Mouse (Mus musculus) ES-Bruce4 (cell line): Measurements from ENCODE around the gene Rcan1. TPM values are rescaled to one million over a fixed set of nuclear protein-coding genes. Genes with fewer than 3 reads are reported as not detected.

Source experiments
- H3K27ac ChIP-seq: 2 replicates; pipeline ENCODE4 v1.5.1; 2012; ENCODE audit warnings: low read length, inconsistent platforms; ENCODE audit not compliant: insufficient read depth
- H3K27me3 ChIP-seq: 2 replicates; pipeline ENCODE4 v1.6.1; 2012; ENCODE audit warnings: mild to moderate bottlenecking, low read length, inconsistent platforms; ENCODE audit not compliant: control insufficient read depth, poor library complexity, insufficient read depth, severe bottlenecking
- H3K36me3 ChIP-seq: 2 replicates; pipeline ENCODE4 v1.6.1; 2012; ENCODE audit warnings: inconsistent platforms, mild to moderate bottlenecking, low read length, moderate library complexity; ENCODE audit not compliant: control insufficient read depth, poor library complexity, insufficient read depth, severe bottlenecking
- H3K4me1 ChIP-seq: one replicate; pipeline ENCODE4 v1.8.1; 2011; ENCODE audit warnings: low read length; ENCODE audit not compliant: control insufficient read depth, insufficient read depth
- H3K4me3 ChIP-seq: 2 replicates; pipeline ENCODE4 v1.5.1; 2011; ENCODE audit warnings: low read depth, mild to moderate bottlenecking, low read length
- H3K9ac ChIP-seq: 2 replicates; pipeline ENCODE4 v1.6.1; 2012; ENCODE audit warnings: low read depth, mild to moderate bottlenecking, inconsistent platforms; ENCODE audit not compliant: poor library complexity, severe bottlenecking
- H3K9me3 ChIP-seq: replicated peaks from 2 replicates; pipeline ENCODE4 v1.6.1; 2012; ENCODE audit warnings: mild to moderate bottlenecking, low read length, inconsistent platforms; ENCODE audit not compliant: control insufficient read depth, poor library complexity, insufficient read depth, severe bottlenecking
- CTCF ChIP-seq: IDR thresholded peaks from one replicate; pipeline ENCODE4 v1.8.1; 2011; ENCODE audit warnings: low read depth, low read length
- POLR2A ChIP-seq: IDR thresholded peaks from one replicate; pipeline ENCODE4 v1.8.1; 2011; ENCODE audit warnings: low read length; ENCODE audit not compliant: insufficient read depth
- polyA plus RNA-seq: library from polyadenylated mRNA; stranded (reverse); fragments of >200 nt; gene quantifications from 2 replicates; pipeline ENCODE4 v1.2.4, GENCODE M21; 2011; ENCODE audit warnings: low read depth; ENCODE audit not compliant: missing spikeins, insufficient read depth, insufficient read length

Rcan1 gene
- polyA plus RNA-seq, 1 experiment: 37.2 TPM

GRCm38 (mm10) chr16:92345177-92345576 lies 125.5 kb downstream of the Rcan1 start:
- Histone ChIP-seq H3K9me3 (no peaks in the 10 kb centered on the region), H3K36me3 (no peaks in the 10 kb centered on the region), H3K27me3 (no peaks in the 10 kb centered on the region), H3K4me1 (no peaks in the 10 kb centered on the region), H3K9ac (no peak overlapping the region), H3K4me3 (no peak overlapping the region), H3K27ac (no peak overlapping the region)
- no peak for TF ChIP-seq CTCF
- TF ChIP-seq POLR2A: no peak

Other genes starting within 250 kb of the Rcan1 start
- not detected in 2 replicates for gene Kcne2, start 178.5 kb downstream of the Rcan1 start, polyA plus RNA-seq
- gene Smim11, start 169.6 kb downstream of the Rcan1 start, polyA plus RNA-seq: 28.7 and 37.2 TPM in 2 replicates
- not detected in 2 replicates for gene Fam243, start 149.4 kb downstream of the Rcan1 start, polyA plus RNA-seq
- gene Kcne1, start 111.4 kb downstream of the Rcan1 start, polyA plus RNA-seq: not detected in 2 replicates
- 5.5 and 6.8 TPM in 2 replicates for gene Clic6, start 14.9 kb upstream of the Rcan1 start, polyA plus RNA-seq